Mouse (Mus musculus): ENCODE results near the gene Gm17364. TPM values are rescaled to one million over a fixed set of nuclear protein-coding genes. Genes with fewer than 3 reads are reported as not detected.
A peak's percentile ranks its signal among the peaks of the same experiment; 100 is the strongest.

Gene Gm17364
- total and polyA plus RNA-seq, 2 experiments from 2014 or later = not detected

DNA sequence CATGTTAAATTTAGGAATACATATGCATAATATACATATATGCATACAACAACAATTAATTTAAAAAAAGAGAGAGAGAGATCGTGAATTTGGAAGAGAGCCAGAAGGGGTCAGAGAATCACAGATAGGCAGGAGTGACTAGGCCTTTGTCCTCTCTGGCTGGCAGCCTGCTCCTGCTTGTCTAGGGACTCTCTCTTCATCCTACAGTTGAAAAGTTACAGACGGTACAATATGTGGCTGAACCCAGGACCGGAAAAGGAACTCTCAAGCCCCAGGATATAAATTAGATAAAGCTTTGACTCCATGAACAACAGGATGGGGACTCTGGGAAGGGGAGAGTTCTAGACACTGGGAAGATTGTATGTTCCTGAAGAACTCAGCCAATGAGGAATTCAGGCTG is 12.5 kb upstream of the Gm17364 start:
- no peak for ATAC-seq (ENCODE audit: insufficient read depth, low read depth)
- Histone ChIP-seq H3K4me1 (ENCODE audit: control insufficient read depth, insufficient read depth) (no peaks in the 10 kb centered on the region), H3K27me3 (ENCODE audit: control insufficient read depth, insufficient read depth, low read length) (0 out of 2 replicates have a peak, but pooled peaks cover 3% of the 10 kb centered on the region), H3K9ac (replicated peaks; ENCODE audit: low read depth, low read length) (no peak overlapping the region), H3K27ac (ENCODE audit: low read depth) (no peak overlapping the region), H3K9me3 (replicated peaks; ENCODE audit: control insufficient read depth, low read length) (0 out of 2 replicates have a peak, but pooled peaks cover under 1% of the 10 kb centered on the region), H3K4me3 (ENCODE audit: low read depth, low read length) (no peak overlapping the region), H3K36me3 (replicated peaks; ENCODE audit: control insufficient read depth, insufficient read depth, low read length) (no peaks in the 10 kb centered on the region), H3K4me2 (ENCODE audit: low read depth, low read length) (no peak overlapping the region)
- TF ChIP-seq CTCF (IDR thresholded peaks at IDR 0.05; ENCODE audit: low read depth) = no peak
- no peak for TF ChIP-seq EP300 (IDR thresholded peaks at IDR 0.05; ENCODE audit: low read depth)
- peak; percentile 19 for DNase-seq (ENCODE audit: low spot score)
- 34% methylated on average over 3 of the region's 3 CpGs for WGBS

DNA sequence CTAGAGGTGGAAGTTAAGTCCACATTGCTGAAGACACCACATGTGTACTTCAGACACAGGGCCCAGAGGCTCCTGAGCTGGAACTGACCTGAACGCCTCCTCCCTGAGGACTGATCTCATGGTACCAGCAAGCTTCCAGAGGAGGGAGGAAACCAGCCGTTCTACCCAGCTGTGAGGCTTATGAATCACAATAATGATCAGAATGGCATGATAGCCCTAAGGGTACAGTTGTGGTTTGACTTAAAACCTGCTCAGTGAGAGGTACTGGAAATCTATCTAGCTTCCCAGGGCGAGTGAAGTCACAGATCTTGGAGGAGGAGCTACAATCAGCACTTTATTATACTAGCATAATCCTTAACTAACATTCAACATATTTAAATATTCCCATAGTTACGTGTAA is 11.7 kb upstream of the Gm17364 start:
- 83% methylated on average over 4 of the region's 4 CpGs for WGBS
- ATAC-seq (ENCODE audit: insufficient read depth, low read depth) (no peak), DNase-seq (ENCODE audit: low spot score) (no peak)
- no peak overlapping the region for H3K27ac ChIP-seq (ENCODE audit: low read depth)
- 0 out of 2 replicates have a peak, but pooled peaks cover 3% of the 10 kb centered on the region for H3K27me3 ChIP-seq (ENCODE audit: control insufficient read depth, insufficient read depth, low read length)
- no peaks in the 10 kb centered on the region for H3K36me3 ChIP-seq (replicated peaks; ENCODE audit: control insufficient read depth, insufficient read depth, low read length)
- no peaks in the 10 kb centered on the region for H3K9me3 ChIP-seq (replicated peaks; ENCODE audit: control insufficient read depth, low read length)
- TF ChIP-seq EP300 (IDR thresholded peaks at IDR 0.05; ENCODE audit: low read depth) = no peak
- no peak overlapping the region for H3K4me3 ChIP-seq (ENCODE audit: low read depth, low read length)
- H3K4me2 ChIP-seq (ENCODE audit: low read depth, low read length) = no peak overlapping the region
- H3K9ac ChIP-seq (replicated peaks; ENCODE audit: low read depth, low read length) = no peak overlapping the region
- H3K4me1 ChIP-seq (ENCODE audit: control insufficient read depth, insufficient read depth) = no peaks in the 10 kb centered on the region

DNA sequence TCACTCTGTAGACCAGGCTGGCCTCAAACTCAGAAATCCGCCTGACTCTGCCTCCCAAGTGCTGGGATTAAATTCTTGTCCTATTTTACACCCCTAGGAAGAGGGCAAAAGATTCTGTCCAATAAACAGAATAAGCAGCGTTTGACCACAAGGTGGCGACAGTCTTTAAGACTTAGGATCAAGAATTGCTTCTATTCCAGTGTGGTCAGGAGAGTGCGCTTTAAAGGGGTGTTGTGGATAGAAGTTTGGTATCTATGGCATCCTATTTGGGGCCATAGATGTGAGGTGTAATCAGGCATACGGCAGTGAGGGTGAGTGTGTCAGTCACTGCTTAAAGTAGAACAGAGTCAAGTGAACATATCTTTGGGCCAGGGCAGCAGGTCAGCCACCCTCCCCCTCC is 9.5 kb upstream of the Gm17364 start:
- no peaks in the 10 kb centered on the region for H3K4me1 ChIP-seq (ENCODE audit: control insufficient read depth, insufficient read depth)
- no peak overlapping the region for H3K4me3 ChIP-seq (ENCODE audit: low read depth, low read length)
- DNase-seq (ENCODE audit: low spot score) (peak; percentile 66), ATAC-seq (ENCODE audit: insufficient read depth, low read depth) (no peak; the same call in 1 of the 2 replicates)
- H3K36me3 ChIP-seq (replicated peaks; ENCODE audit: control insufficient read depth, insufficient read depth, low read length) = no peaks in the 10 kb centered on the region
- TF ChIP-seq CTCF (IDR thresholded peaks at IDR 0.05; ENCODE audit: low read depth) (peak; percentile 92), EP300 (IDR thresholded peaks at IDR 0.05; ENCODE audit: low read depth) (no peak)
- H3K9ac ChIP-seq (replicated peaks; ENCODE audit: low read depth, low read length) = no peak overlapping the region
- no peak overlapping the region for H3K27ac ChIP-seq (ENCODE audit: low read depth)
- H3K4me2 ChIP-seq (ENCODE audit: low read depth, low read length) = no peak overlapping the region
- WGBS = 10% methylated on average over 5 of the region's 5 CpGs
- H3K27me3 ChIP-seq (ENCODE audit: control insufficient read depth, insufficient read depth, low read length) = 0 out of 2 replicates have a peak, but pooled peaks cover 3% of the 10 kb centered on the region
- H3K9me3 ChIP-seq (replicated peaks; ENCODE audit: control insufficient read depth, low read length) = no peaks in the 10 kb centered on the region

DNA sequence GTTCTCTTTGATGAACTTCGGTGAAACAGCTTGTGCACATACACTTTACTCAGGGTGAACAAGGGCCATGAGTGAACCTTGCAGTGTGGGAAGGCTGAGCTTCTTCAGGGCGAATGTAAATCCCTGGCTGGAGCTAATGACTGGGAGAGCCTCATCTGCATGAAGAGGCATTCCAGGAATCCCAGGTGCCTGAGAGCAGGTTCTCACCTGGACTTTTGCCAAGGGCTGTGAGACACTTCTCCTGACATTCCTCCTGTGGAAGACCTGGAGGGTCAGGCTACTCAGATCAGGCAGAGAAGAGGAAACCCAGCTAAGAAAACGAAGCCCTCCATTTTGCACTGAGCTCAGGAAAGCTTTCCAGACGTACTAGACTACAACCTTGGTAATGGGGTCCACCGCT is 6.9 kb upstream of the Gm17364 start:
- no peak overlapping the region for H3K4me2 ChIP-seq (ENCODE audit: low read depth, low read length)
- no peak overlapping the region for H3K9ac ChIP-seq (replicated peaks; ENCODE audit: low read depth, low read length)
- no peaks in the 10 kb centered on the region for H3K9me3 ChIP-seq (replicated peaks; ENCODE audit: control insufficient read depth, low read length)
- H3K36me3 ChIP-seq (replicated peaks; ENCODE audit: control insufficient read depth, insufficient read depth, low read length) = no peaks in the 10 kb centered on the region
- 0 out of 2 replicates have a peak, but pooled peaks cover 3% of the 10 kb centered on the region for H3K27me3 ChIP-seq (ENCODE audit: control insufficient read depth, insufficient read depth, low read length)
- WGBS = 69% methylated on average over 5 of the region's 5 CpGs
- H3K4me1 ChIP-seq (ENCODE audit: control insufficient read depth, insufficient read depth) = no peaks in the 10 kb centered on the region
- no peak overlapping the region for H3K27ac ChIP-seq (ENCODE audit: low read depth)
- DNase-seq (ENCODE audit: low spot score) (no peak), ATAC-seq (ENCODE audit: insufficient read depth, low read depth) (no peak)
- no peak overlapping the region for H3K4me3 ChIP-seq (ENCODE audit: low read depth, low read length)
- TF ChIP-seq CTCF (IDR thresholded peaks at IDR 0.05; ENCODE audit: low read depth) = no peak
- no peak for TF ChIP-seq EP300 (IDR thresholded peaks at IDR 0.05; ENCODE audit: low read depth)

DNA sequence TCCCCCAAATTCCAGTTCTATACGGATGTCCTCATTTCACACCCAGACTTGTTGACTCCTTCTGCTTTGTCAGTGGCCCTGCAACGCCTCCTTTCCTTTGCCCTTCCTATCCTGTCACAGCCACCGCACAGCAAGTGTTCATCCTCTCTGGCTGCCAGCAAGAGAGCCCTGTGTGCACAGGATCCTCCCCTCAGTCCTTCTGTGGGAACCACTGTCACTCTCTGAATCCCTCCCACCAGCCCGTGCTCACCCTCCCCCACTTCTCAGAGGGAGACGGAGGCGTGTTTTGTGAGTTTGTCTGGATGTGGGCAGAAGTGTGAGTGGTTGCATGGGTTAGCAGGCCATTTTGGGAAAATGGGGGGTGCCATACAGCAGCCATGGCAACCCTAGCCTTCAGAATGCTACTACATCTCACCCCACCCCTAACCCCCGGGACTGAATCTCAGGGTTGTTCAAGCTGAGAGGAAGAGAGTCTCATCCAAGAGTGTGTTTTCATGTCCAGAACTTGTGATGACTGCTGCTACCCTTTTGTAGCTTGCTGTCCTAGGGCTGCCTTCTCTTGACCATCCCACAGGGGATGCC is 5.9 kb downstream of the Gm17364 start:
- DNase-seq (ENCODE audit: low spot score) (no peak), ATAC-seq (ENCODE audit: insufficient read depth, low read depth) (no peak)
- WGBS = 24% methylated on average over 7 of the region's 7 CpGs
- H3K4me1 ChIP-seq (ENCODE audit: control insufficient read depth, insufficient read depth) = no peaks in the 10 kb centered on the region
- no peaks in the 10 kb centered on the region for H3K27me3 ChIP-seq (ENCODE audit: control insufficient read depth, insufficient read depth, low read length)
- H3K4me2 ChIP-seq (ENCODE audit: low read depth, low read length) = no peak overlapping the region
- 0 out of 2 replicates have a peak, but pooled peaks cover 3% of the 10 kb centered on the region for H3K36me3 ChIP-seq (replicated peaks; ENCODE audit: control insufficient read depth, insufficient read depth, low read length)
- no peak overlapping the region for H3K27ac ChIP-seq (ENCODE audit: low read depth)
- TF ChIP-seq EP300 (IDR thresholded peaks at IDR 0.05; ENCODE audit: low read depth) (no peak), CTCF (IDR thresholded peaks at IDR 0.05; ENCODE audit: low read depth) (no peak)
- no peak overlapping the region for H3K4me3 ChIP-seq (ENCODE audit: low read depth, low read length)
- H3K9me3 ChIP-seq (replicated peaks; ENCODE audit: control insufficient read depth, low read length) = 0 out of 2 replicates have a peak, but pooled peaks cover 4% of the 10 kb centered on the region
- no peak overlapping the region for H3K9ac ChIP-seq (replicated peaks; ENCODE audit: low read depth, low read length)

All from heart, postnatal 0 days (tissue).